Mouse (Mus musculus): ENCODE data around the gene Afap1l2.

The Afap1l2 gene

DNA sequence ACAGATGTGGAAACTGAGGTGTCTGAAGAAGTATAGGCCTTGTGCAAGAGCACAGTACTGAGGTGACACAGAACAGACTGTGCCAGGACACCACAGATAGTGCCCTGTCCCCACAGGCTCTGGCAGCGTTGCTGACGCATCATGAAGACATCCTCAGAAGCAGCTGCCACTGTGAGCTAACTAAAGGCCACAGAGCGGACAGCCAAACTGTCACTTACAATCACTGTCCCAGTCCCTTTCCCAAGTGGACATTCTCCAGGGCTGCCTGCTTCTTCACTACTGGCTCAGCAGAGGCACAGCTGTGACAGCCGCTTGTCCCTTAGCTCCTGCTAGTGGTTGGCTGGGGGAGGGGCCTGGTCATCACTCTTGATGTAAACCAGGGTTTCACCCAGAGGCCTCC, 33.9 kb downstream of the Afap1l2 start:
- DNase-seq = peak; percentile 77

DNA sequence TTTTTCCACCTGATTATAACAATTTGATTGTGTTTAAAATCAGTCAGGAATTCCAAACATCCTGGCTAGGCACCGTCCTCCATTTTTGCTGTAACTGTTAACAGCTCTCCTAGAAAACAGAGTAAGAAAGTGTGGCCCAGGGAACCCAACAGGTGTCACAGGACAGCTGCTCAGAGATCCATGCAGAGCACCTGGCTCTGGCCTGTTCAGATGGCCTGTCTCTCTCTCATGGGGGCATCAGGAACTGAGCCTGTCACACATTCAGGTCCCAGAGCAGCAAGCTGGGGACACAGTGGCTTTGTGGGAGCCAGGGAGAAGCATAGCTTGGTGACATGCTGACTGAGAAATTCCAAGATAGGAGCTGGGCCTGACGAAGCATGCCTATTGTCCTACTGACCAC, 35.3 kb downstream of the Afap1l2 start:
- DNase-seq = no peak

DNA sequence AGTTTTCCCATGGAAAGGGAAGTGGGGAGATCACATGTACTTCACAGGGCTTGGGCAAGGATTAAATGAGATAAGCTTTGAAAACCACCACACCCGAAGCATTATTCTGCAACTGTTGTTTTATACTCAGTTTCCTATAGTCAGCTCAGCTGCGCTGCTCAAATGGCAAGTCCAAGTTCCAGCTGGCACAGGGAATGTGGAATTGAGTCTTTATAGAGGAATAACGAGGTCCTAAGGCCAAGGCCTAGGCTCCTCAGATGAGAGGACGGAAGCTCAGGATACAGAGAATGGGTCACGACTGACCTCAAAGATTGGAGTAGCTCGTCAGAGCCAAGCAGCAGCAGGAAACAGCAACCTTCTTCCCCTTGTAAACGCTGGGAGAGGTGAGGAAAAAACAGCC, 36.7 kb downstream of the Afap1l2 start:
- DNase-seq = no peak

DNA sequence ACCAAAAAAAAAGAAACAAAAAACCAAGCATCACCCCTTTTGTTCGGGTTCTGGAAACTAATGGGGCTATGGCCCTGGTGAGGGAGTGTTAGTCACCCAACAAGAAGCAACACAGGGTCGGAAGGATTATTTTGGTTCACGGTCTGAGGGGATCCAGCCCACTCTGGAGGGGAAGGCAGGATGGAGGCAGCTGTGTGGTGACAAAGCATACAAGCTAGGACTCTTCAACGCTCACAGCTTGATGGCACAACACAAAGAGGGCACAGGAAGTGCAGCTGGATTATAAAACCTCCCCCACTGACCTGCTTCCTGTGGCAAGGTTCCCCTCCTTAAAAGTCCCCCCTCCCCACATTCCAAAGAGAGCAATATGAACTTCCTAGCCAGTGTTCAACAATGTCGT, 44.2 kb downstream of the Afap1l2 start:
- DNase-seq = no peak

DNA sequence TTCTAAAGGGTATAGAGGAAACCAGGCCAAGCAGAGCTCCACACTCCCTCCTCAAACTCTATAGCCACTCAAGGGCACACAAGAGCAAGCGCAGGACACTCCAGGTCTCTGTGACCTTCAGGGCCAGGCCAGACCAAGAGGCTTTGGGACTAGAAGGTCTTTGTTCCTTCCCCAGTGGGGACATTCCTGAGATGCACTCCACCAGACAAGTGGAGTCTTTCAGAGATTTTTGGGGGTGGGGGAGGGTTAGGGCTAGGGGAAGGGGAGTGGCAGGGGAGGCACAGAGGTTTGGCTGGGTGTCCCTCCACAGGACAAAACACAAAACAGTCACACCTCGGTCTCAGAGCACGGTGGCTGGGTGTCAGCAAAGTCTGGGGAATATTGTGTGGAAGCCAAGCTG, 48.4 kb downstream of the Afap1l2 start:
- DNase-seq = no peak

DNA sequence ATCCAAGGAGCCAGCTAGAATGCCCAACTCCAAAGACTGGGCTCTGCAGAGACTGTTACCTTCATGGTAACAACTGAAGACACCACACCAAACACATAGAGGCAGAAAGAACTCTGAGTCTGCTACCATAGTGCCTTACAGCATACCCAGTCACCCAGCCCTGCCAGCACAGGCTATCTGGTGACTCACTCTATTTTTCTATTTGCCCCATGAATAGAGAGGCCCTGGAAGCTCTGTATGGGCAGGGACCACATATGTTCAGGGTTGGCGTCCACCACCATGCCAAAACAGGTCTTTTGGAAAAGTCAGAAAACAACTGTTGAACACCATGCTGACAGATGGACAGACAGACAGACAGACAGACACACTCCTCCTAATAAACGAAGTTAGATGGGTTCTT, 49.0 kb downstream of the Afap1l2 start:
- DNase-seq = no peak

DNA sequence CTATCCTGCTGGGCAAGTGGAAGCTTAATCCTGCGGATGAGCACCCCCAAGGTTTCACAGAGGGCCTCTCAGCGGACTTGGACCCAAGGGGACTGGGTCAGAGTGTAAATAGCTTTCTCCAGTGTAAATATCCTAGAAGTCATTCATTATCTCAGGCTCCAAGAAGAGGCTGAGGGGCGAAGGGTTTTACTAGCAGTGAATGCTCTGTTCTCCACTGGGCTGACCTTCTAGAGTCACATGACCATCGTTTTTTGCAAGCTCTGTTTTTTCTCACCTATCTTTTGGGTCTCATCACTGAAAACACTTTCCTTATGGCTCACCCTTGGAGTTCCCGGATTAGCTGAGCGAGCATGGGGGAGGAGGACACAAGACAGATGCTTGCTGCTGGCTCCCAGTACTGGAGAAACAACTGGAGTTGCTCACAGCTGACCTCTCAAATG, 49.4 kb downstream of the Afap1l2 start:
- peak; percentile 60 for DNase-seq

DNA sequence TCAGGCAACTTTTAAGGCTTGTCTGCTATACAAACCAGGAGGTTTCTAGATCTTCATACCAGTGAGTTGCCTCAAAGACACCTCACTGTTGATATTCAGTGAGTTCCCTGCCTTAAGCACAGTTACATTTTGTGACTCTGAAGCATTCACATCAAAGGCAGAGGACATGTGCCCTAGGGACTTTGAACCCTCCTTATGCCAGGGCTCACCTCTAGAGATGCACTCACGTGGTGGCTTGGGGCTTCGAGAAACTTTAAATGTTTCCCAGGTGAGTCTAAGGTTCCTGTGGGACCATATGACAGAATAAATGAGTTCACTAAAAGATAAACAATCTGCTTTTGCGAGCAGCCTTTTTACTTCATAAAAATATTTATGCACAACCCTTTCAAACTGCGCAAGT, 50.0 kb downstream of the Afap1l2 start:
- no peak for DNase-seq

DNA sequence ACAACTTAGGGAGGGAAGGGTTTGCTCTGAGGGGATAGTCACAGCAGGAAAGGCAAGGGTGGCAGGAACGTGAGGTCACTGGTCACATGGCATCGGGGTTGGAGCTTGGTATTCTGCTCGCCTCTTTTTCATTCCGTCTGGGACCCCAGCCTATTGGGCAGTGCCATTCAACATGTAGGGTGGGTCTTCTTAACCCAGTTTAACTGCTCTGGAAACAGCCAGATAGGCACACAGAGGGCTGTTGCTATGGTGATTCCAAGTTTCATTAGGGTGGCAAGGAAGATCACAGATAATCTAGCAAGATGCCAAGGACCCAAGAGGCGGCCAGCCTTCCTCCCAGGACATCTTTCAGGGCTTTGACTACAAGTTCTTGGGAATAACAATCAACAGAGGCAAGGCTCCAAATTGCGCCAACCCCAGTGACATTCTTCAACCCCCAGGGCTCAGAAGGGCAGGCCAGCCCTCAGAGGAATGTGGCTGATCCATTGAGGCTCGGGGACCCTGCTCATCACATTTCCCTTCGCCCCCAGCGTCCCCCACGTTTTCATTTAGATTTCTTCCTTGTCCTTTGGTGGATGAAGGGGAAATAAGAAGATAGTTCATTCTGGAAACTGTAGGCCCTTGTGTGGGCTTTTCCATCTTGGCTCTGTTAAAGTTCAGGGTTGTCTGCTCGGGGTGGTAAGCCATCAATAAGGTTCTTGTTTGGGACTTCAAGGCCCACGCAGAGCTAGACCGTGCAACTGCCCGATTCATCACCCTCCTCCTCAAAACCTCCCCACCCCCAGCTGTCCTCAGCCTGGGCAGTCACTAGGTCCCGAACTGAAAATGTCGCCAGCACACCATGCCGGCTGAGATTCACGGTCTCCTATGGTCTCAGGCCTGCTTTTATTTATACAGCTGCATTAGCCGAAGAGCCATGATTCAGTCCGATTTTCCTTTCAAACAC, 52.2 kb downstream of the Afap1l2 start:
- DNase-seq = no peak

DNA sequence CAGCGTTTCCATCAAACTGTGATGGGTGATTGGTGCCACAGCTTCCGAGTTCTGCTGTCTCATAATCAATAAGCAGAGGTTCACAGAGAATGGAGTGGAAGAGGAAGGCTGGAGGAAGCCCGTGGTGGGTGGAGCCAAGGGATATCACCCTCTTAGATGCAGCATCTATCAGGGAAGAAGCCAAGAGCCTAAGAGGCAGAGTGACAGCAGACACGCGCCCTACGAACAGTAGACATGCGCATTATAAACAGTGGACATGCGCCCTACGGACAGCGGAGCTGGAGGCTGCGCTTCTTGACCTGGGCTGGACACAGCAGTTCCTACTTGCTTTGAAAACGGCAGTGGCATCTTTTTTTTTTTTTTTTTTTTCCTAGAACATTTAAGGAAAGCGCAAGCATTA, 53.2 kb downstream of the Afap1l2 start:
- peak; percentile 54 for DNase-seq

DNA sequence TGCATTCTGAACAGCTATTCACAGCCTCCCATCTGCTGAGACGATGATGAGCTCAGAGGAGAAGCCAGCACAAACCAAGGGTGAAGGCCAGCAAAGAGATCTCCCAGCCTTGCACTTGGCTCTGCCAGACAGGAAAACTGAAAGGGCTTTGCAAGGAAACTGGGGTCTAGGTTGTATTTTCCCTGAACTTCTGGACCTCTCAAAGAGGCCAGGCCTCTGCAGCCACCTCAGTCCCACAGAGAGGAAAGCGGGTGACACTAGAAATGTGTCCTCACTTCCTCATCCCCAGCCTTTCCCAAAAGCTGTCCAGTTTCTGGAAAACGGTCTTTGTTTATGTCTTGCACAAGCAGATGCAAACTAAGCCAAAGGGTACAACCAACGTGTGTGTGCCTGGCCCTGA, 54.2 kb downstream of the Afap1l2 start:
- DNase-seq = peak; percentile 42

DNA sequence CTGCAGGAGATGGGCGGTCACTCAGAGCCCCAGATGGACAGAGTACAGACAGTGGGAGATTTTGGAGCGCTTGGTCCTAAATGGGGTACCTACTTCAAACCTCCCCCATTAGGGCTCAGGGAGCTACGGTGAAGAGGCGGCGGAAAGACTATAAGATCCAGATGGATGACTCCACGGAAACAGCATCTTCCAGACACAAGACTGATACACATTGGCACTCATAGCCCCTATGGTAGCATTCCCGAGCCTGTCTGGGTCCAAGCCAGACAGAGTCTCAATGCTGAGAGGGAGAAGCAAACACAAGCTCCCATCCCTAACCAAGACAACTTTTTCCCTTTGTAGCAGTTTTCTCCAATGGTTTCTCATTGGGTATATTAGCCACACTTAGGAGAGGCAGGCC, 57.2 kb downstream of the Afap1l2 start:
- no peak for DNase-seq

DNA sequence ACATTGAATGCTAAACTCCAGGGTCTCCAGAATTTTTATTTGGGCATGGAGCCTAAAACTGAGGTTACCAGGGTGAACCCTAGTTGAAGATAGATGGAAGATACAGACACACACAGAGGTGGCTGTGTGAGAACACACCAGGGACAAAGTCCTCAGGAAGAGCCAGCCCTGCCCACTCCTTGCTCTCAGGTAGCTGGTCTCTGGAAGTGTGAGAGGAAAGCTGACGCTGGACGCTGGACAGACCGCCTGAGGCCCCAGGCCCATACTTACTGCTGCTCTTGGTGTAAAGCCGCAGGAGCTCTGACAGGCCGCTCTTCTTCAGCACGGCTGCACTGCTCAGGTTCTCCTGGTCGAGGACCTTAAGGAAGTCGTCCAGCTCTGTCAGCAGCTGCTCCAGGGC, 58.2 kb downstream of the Afap1l2 start:
- DNase-seq = no peak

DNA sequence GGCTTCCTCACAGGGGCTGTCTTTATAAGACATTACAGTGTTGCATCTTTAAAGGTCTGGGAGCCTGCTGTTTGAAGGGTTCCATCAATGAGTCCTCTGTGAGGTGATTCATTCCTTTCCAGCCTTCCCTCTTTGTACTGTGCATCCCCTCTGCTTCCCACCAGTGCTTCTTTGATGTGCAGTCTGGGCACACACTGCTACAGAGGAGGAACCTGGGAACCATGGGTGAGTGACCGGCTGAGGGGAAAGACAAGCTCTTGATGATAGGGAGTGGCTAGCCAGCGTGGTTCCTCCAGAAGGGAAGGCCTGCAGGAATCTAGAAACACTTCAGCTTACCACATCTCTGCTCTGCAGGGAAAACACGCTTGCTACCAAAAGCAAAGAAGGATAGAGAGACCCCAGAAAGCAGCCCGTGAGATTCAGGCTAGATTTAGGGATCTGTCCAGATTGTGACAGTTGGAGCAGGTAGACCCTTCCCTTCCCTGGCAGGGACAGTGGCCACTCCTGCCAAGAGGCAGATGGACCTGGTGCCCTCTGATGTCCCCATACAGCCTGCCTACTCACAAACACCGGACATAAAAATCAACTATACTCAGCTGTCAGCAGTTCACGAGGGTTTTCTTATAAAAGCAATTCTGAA, 59.9 kb downstream of the Afap1l2 start:
- DNase-seq = no peak

DNA sequence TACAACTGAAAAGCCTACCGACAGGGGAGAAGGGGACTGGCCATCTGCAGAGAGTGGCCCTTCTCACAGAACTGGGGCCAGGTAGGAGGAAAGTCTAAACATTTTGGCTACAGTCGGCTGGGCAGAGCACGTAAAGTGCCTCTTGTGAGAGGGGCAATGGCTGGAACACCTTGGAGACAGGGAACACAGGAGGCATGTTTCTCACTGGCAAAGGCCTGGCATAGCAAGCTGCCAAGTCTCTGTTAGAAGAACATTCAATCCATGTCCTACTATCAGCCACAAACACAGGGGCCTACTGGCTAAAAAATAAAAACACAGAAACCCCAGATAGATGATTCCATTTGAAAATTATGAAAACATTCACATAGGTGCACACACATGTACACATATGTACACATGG, 61.3 kb downstream of the Afap1l2 start:
- DNase-seq = no peak

DNA sequence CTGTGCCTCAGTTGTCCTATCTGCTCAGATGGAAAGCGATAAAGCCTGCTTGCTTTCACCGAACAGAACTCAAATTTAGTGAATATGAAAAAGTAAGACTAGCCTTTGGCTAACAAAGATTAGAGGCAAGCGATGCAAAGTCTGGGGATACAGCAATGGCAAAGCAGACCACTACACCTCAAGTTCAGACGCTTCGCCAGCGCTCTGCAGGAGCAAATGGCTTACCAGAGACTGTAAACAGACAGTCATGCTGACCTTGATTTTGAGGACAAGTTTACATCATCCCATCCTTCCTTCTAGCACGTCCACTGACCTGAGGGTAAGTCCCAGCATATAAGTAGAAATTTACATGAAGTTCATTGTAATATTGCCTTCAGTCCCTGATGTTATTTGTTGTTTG, 61.8 kb downstream of the Afap1l2 start:
- no peak for DNase-seq

DNA sequence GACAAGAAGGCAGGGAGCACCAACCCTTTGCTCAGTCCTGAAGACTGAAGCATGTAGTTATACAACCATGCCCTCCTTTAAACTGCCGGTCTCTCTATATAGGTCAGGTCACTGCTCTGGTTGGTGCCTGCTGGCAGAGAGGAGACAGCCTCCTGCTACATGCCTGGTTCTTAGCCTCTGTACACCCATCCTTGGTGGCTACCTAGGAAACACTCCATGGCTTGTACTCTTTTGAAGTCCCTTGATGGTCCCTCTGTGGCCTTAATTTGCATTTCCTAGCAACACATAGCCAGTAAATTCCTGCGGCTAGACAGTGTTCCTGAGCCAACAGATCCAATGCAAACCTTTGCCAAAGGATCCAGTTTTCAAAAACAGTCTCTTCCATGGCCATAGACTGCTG, 62.4 kb downstream of the Afap1l2 start:
- DNase-seq = no peak

DNA sequence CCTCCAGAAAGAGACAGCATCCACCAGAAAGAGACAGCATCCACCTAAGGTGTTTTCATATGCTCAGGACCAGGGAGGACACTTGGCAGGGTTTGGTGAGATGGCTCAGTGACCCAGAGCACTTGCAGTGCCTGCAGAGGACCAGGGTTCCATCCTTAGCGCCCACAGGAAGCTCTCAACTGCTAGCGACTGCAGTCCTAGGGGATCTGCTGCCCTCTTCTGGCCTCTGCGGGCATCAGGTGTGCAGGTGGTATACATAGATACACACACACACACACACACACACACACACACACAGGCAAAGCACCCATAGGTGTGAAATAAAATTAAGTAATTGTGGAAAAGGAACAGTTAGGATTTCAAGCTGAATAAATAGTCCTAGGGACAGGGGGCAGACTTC, 63.2 kb downstream of the Afap1l2 start:
- no peak for DNase-seq

DNA sequence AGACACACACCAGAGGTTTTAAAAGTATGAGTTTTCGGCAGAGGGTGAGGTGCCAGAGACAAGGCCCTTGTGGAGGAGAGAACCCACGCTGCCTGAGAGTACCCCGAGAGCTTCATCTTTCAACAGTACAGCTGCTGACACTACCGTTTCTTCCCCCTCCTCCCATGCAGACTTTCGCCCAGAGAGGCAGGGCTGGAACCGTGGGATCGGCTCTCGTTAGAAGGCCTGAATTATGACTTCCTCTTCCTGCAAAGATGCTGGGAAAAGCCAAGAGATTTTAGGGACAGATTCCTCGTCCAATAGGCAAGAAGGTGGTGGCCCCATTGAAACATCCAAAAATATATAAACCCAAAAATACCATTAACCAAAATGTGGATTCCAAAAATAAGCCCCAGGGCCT, 63.8 kb downstream of the Afap1l2 start:
- no peak for DNase-seq

DNA sequence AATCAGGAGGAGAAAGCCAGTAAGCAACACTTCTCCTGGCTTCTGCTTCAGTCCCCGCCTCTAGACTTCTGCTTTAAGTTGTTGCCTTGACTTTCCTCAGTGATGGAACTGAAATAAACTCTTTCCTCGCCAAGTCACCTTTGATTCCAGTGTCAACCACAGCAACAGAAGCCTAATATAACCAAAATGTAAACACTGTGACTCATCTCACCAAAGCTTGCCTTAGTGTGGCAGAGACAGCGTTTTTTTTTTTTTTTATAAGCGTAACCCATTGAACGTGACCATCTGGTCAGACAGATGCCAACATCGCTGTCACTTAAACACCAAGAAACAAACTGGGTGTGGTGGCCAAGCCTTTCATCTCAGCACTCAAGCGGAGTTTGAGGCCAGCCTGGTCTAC, 65.8 kb downstream of the Afap1l2 start:
- no peak for DNase-seq

DNA sequence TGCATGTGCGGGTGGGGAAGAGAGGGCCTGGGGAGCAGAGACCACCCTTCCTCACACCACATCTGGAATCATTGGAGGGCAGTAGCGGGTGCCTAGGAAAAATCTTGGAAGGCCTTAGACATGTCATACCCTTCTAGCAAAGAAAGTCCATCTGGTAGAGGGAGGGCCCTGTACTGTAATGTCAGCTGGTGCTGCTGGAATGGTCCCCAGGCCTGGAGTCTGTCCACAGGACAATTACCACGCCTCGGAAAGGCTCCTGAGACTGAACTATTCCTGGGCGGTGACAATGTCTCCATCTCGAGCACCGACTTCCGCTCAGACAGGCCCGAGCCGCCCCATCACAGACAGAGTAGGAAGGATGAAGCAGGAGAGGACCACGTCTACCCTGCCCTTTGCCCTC, 67.5 kb downstream of the Afap1l2 start:
- peak; percentile 61 for DNase-seq

DNA sequence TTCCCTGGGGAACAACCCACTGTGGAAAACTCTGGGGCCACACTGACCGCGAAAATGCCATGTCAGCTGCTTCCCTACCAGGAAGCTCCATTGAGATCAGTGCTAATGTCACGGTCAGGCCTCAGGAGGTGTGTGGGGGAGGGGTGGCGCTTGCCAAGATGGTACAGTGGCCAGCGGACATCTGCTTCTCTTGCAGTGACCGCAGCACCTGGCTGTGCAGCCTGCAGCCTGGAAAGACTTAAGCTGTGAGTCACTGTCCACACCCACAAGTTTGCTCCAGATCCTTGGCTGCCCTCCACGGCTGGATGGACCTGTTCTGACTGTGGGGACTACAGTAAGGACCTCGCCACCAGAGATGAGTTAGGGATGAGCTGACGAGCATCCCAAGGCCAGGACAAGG, 68.2 kb downstream of the Afap1l2 start:
- no peak for DNase-seq

DNA sequence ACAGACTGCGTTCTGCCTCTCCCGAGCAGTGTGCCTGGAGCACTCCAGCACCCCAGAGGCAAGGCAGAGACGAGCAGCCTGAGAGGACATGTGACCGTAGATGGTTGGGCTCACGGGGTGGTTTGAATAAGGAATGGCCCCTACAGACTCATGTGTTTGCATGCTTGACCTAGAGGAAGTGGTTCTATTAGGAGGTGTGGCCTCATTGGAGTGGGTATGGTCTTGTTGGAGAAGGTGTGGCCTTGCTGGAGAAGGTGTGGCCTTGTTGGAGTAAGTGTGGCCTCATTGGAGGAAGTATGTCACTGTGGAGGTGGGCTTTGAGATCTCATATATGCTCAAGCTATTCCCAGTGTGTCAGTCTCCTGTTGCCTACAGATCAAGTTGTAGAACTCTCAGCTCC, 70.1 kb downstream of the Afap1l2 start:
- DNase-seq = no peak

DNA sequence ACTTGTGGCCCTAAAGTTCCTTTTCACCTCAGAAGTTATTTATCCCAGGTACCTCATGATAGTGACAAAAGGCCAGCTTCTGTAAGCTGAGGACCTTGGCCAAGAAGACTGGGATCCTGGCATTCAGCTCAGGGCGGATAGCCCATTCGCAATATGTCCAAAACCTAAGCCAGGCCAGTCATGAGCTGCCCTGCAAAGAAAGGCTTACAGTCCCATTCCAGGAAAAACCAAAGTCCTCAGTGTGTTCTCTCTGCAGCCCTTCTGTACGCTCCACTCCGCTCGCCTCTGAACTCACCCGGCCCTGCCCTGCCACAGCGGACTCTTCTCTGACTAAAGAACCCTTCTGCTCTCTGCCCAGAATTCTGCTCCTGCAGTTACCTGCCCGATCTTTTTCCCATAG, 71.8 kb downstream of the Afap1l2 start:
- no peak for DNase-seq

DNA sequence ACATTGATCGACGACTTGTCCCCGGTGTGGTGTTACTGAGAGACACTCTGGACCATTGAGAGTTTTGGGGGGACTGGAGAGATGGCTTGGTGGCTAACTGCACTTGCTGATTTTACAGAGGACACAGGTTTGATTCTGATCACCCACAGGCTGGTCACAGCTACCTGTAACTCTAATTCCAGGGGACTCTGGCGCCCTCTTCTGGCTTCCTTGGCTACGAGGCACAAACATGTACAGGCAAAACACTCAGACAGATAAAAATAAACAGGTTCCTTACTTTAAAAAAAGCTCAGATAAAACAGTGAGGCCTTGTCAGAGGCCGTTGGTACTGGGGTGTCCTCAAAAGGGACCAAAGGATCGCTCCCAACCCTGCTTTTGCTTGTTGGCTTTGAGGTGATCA, 72.3 kb downstream of the Afap1l2 start:
- no peak for DNase-seq
